Mouse (Mus musculus) liver, adult 2 months (tissue): ENCODE measurements around the gene Cc2d1a.

Experiments used
- CTCF ChIP-seq: fragments of 200-500 bp; IDR thresholded peaks from 2 replicates; pipeline ENCODE4 v1.5.1; 2011; ENCODE audit warnings: low read depth, low read length, control low read depth
- POLR2A ChIP-seq: fragments of 200-500 bp; IDR thresholded peaks from 2 replicates; pipeline ENCODE4 v1.6.1; 2011; ENCODE audit warnings: low read length, control low read depth; ENCODE audit not compliant: insufficient read depth; ENCODE audit errors: extremely low read depth

DNA sequence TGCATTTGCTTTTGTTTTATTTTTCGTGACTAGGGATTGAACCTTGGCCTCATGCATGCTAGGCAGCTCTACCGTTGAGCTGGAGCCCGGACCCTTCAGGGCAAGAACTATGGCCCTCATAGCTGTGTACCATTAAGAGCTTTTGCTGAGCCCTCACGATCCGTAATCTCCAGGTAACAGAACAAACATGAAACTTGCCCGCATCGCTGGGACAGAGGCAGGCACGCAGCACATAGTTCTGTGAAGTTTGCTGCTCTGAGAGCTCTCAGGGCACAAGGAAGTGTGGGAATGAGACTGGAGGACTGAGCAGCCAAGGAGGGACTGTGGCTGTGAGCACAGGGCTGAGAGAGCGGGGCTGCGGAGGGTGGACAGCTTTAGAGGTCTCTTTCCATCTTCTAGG is 40.9 kb upstream of the Cc2d1a start:
- TF ChIP-seq POLR2A: no peak
- no peak for TF ChIP-seq CTCF
